Mouse (Mus musculus) CH12F3 (cell line): Measurements from ENCODE around the gene Alyref2.

Experiments used
- in situ Hi-C: fragments of 300-500 bp; cut with MboI; formaldehyde crosslinking; loops from 2 replicates; pipeline ENCODE4 v1.14.3; 2020; ENCODE audit warnings: low sequenced_read_pairs

Alyref2 gene

GRCm38 (mm10) chr1:171499856-171500255, 3.4 kb upstream of the Alyref2 start:
- in situ Hi-C loops = loop anchor here (10.0 kb wide), 1 partner anchor 65 kb away; no protein-coding TSS in a partner anchor

DNA sequence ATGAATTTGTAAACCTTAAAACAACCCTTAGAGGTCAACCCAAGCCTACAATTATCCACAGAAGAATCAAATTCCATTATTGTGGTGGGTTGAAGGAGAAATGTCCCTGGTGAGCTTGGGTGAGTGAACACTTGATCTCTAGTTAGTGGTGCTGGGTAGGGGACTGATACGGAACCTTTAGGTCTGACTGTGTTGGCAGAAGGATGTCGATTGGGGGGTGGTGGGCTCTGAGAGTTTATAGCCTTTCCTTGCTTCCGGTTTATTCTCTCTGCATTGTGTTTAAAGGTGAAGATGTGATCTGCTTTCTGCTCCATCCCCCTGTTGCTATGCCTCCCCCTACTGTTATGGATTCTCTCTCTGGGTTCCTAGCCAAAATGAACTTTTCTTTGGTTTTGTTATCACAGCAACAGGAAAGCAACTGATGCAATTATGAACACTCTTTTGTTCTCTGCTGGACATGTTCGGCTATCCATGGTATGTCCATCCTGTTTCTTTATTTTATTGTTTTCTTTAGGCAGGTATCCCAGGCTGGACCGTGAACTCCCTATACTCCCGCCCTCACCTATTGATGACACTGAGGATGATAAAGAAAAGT, 2.2 kb upstream of the Alyref2 start:
- in situ Hi-C loops = loop anchor here (10.0 kb wide), 1 partner anchor 64 kb away; no protein-coding TSS in a partner anchor

GRCm38 (mm10) chr1:171501636-171502080, 1.6 kb upstream of the Alyref2 start:
- in situ Hi-C loops = loop anchor here (10.0 kb wide), 1 partner anchor 63 kb away; no protein-coding TSS in a partner anchor

DNA sequence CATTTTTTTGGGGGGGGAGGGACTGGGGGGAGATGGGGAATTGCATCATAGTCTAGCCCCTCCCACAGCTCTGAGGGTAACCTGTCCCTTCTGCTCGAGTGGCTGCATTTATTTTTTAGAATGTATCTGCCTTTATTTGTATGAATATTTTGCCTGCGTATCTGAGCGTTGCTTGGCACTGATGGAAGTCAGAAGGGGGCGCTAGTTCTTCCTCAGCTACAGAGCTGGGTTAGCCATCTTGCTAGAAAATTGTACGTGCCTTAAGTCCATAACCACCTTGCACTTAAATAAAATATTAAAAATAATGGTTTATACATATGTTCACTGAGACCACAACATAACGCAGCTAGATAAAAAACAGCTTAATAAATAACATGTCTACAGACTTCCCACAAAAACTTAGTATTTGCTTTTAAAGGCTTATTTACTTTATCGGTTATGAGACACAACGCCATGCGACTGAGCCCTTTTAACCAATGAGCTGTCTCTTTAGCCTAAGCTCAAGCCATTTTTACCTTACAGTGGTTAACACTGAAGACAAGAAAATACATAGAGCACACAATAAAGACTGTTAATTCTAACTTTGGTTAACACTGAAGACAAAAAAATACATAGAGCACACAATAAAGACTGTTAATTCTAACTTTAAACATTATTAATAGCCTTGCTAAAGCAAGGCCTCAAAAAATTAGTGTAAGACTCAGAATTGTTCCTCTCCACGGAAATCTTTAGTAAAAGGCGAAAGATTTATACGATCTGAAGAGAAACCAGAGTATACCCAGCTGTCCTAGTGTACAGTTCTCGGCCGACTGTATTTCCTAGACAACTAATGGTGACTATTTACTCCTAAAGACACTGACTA, 659 bp upstream of the Alyref2 start:
- in situ Hi-C loops = loop anchor here (10.0 kb wide), 1 partner anchor 62 kb away; no protein-coding TSS in a partner anchor

GRCm38 (mm10) chr1:171503592-171504291, 464 bp downstream of the Alyref2 start:
- in situ Hi-C loops = loop anchor here (10.0 kb wide), 1 partner anchor 61 kb away; no protein-coding TSS in a partner anchor

DNA sequence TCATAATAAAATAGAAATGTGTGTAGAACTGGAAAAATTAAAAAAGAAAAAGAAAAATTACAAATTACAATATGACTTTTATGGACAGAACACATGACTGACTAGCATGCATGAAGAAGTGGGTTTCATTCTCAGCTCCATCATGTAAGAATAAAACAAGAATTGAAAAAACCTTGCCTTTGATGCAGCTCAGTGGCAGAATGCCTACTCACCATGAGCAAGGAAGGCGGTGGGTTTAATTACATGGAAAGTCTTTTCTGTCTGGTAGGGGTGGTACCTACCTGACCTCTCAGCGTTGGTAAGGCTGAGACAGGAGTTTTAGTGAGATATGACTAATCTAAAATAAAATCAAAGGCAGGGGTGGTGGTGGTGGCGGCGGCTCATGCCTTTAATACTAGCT, 1.3 kb downstream of the Alyref2 start:
- in situ Hi-C loops = loop anchor here (10.0 kb wide), 1 partner anchor 60 kb away; no protein-coding TSS in a partner anchor

DNA sequence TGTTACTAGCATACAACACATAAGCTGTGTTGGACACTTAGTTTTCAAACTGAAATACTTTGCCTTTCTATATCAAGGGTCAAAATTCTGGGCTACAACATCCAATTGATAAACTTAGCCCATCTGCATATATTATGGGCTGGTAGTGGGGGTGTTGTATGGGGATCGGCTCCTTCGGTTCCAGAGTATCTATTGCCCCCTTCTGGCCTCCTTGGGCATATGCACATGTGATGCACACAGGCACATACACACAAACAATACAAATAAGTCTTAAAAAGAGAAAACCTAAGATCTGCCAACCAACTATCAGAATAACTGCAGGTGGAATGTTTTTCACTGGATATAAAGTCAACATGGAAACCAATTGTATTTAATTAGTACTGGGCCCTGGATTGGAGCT, 10.0 kb downstream of the Alyref2 start:
- in situ Hi-C loops = no loop called here

- in situ Hi-C loops = no loop called here
Observed at GRCm38 (mm10) chr1:171513760-171514159, 10.5 kb downstream of the Alyref2 start.

- in situ Hi-C loops = no loop called here
Observed at GRCm38 (mm10) chr1:171515039-171515438, 11.8 kb downstream of the Alyref2 start.

GRCm38 (mm10) chr1:171515557-171515956, 12.3 kb downstream of the Alyref2 start:
- in situ Hi-C loops = no loop called here

- in situ Hi-C loops = no loop called here
Observed at GRCm38 (mm10) chr1:171531367-171531766, 28.1 kb downstream of the Alyref2 start.

DNA sequence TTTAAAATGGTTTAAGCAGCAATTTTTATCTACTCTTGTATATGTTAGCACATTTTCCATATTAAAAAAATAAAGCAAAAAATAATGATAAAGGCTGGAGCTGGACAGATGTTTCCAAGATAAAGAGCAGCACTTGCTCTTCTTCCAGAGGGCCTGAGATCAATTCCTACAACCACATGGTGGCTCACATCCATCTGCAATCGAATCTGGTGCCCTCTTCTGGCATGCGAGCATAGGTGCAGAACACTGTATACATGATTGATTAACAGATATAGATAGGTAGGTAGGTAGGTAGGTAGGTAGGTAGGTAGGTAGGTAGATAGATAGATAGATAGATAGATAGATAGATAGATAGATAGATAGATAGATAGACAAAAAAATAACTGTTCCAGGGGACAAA, 29.6 kb downstream of the Alyref2 start:
- in situ Hi-C loops = no loop called here

DNA sequence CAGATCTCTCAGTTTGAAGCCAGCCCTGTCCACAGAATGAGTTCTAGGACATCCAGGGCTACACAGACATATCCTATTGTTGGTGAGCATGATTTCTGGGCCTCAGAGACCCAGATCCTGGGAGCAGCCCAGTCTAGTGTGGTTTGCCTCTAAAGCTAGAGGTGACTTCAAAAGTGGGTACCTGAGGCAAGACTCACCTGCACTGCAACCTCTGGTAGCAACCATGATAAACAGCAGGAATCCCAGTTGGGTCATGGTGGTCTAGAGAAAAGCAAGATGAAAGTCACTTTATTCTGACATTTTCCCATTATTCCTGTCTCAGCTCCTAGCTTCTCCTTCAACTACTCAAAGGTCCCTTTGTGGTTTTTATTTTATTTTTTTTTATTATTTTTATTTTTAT, 31.3 kb downstream of the Alyref2 start:
- in situ Hi-C loops = no loop called here

DNA sequence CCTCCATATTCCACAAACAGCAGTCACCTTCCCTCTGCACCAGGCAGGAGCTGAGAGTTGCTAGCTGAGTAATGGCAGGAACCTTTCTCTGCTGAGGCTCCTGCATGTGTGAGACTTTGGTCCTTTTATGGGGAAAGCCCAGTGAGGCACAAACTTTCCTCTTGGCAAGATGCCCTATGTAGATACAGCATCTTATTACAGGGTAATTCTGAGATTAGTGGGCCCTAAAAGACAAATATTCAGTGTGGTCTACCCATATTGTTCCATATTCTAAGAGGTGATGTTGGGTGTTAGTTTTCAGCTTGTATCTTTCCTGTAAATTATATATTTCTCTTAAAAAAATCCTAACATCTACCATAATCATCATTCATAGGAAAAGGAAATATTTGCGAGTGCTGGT, 31.9 kb downstream of the Alyref2 start, which contains the start of gene Itln1:
Gene Itln1 (minus strand): TSS at position 101 of the 400 bp plus-strand sequence.
- in situ Hi-C loops = no loop called here

- in situ Hi-C loops = loop anchor here (5.0 kb wide), 1 partner anchor 33 kb away; no protein-coding TSS in a partner anchor
Observed at GRCm38 (mm10) chr1:171540694-171541093, 37.4 kb downstream of the Alyref2 start.

GRCm38 (mm10) chr1:171551326-171551725, 48.0 kb downstream of the Alyref2 start:
- in situ Hi-C loops = no loop called here

- in situ Hi-C loops = no loop called here
Observed at GRCm38 (mm10) chr1:171552230-171552629, 49.0 kb downstream of the Alyref2 start.

- in situ Hi-C loops = no loop called here
Observed at GRCm38 (mm10) chr1:171553359-171554341, 50.4 kb downstream of the Alyref2 start.
